Mouse (Mus musculus): ENCODE data around the gene Ccdc136.
A peak's percentile ranks its signal among the peaks of the same experiment; 100 is the strongest.
"Not testable (repeated sequence)": the region's sequence is repeated elsewhere in the genome, so short reads cannot be mapped to it uniquely, and the experiment has no call there.

Gene Ccdc136

GRCm38 (mm10) chr6:29395910-29396713, at the start of gene Ccdc136:
TSS of gene Ccdc136 (plus strand) at chr6:29396309.
- DNase-seq (ENCODE audit: low spot score): no peak

DNA sequence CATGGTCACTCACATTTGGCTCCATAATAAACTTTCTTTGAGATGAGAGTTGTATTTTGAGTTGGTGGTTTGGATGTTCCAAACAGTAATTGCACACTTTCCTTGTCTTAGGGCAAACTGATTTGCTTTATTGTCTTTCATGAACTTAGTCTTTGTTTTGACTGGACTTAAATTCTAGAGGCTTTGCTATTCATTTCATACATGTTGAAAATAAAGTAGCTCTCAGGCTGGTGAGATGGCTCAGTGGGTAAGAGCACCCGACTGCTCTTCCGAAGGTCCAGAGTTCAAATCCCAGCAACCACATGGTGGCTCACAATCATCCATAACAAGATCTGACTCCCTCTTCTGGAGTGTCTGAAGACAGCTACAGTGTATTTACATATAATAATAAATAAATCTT, 49.6 kb upstream of the Ccdc136 start:
- not testable (repeated sequence) for DNase-seq (ENCODE audit: low spot score)

DNA sequence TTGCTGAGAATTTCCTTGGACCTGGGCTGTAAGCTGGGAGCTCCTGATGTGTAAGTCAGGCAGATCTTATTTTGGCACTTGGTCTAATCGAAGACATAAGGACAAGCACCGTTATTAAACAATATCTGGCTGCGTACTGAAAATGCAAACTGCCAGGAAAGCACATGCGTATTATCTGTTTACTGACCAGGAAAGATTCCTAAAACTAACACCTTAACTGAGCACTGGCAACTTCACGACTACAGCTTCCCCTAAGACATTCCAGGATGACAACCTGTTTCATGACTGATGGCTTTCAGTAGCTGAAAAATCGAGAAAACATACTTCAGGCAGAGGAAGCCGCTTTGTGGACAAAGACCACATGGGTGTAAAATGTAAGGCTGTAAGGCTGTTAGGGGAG, 48.9 kb upstream of the Ccdc136 start:
- DNase-seq (ENCODE audit: low spot score): peak; percentile 18

DNA sequence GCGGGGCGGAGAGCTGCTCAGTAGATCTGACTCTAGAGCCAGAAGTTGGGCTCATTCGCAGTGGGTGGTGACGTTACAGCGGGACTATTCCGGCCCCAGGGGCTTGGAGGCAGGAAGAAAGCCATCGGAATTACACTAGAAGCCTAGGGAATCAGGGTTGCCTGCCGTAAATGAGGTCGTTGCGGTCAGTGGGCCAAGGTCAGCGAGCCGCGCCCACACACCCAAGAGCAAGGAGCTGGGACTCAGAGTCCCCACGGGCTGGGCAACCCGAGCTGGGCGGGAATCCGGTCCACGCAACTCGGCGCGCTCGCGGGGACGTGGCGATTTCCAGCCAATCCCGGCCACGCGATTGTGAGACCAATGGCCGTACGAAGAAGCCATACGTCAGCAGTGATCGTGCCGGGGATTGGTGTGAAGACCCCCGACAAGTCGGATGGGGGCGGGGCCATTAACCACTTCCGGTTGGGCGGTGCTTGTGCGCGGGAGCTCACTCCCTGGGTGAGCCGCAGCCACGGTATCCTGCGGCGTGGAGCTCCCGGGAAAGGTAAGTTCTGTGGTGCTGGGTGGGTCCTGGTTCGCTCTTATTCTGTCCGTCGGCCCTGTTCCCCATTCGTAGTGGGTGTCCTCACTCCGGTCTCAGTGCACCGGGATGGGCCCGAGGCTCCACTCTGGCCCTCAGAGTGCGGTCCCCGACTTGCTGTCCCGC, 48.3 kb upstream of the Ccdc136 start, which contains the start of gene Calu:
Gene Calu, plus strand, starts transcription at position 405 of the 706 bp plus-strand sequence.
- peak; percentile 98 for DNase-seq (ENCODE audit: low spot score)

- DNase-seq (ENCODE audit: low spot score): no peak
Measured at GRCm38 (mm10) chr6:29348371-29348724, 47.8 kb upstream of the Ccdc136 start.

DNA sequence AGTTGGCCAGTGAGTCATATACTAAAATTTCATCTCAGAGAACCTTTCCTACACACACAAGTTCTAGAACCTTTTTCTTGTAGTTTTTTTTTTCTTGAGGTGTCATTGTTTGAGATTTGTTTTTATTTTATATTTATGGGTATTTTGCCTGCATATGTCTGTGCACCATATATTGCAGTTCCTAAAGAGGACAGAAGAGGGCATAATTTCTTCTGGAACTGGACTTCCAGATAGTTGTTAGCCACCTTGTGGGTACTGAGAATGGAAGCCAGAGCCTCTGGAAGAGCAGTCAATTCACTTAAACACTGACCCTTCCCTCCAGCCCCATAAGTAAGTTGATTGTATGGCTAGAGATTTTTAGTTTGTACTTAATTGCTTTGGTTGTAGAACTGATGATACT, 44.5 kb upstream of the Ccdc136 start:
- DNase-seq (ENCODE audit: low spot score): peak; percentile 42

GRCm38 (mm10) chr6:29352816-29353215, 43.3 kb upstream of the Ccdc136 start:
- DNase-seq (ENCODE audit: low spot score): peak; percentile 29

GRCm38 (mm10) chr6:29359386-29359785, 36.7 kb upstream of the Ccdc136 start:
- DNase-seq (ENCODE audit: low spot score): no peak

GRCm38 (mm10) chr6:29360211-29360610, 35.9 kb upstream of the Ccdc136 start:
- no peak for DNase-seq (ENCODE audit: low spot score)

GRCm38 (mm10) chr6:29362246-29363128, 33.6 kb upstream of the Ccdc136 start:
- no peak for DNase-seq (ENCODE audit: low spot score)

GRCm38 (mm10) chr6:29363129-29363515, 33.0 kb upstream of the Ccdc136 start:
- DNase-seq (ENCODE audit: low spot score): no peak

- no peak for DNase-seq (ENCODE audit: low spot score)
Measured at GRCm38 (mm10) chr6:29365277-29365676, 30.8 kb upstream of the Ccdc136 start.

GRCm38 (mm10) chr6:29377386-29377785, 18.7 kb upstream of the Ccdc136 start:
- no peak for DNase-seq (ENCODE audit: low spot score)

DNA sequence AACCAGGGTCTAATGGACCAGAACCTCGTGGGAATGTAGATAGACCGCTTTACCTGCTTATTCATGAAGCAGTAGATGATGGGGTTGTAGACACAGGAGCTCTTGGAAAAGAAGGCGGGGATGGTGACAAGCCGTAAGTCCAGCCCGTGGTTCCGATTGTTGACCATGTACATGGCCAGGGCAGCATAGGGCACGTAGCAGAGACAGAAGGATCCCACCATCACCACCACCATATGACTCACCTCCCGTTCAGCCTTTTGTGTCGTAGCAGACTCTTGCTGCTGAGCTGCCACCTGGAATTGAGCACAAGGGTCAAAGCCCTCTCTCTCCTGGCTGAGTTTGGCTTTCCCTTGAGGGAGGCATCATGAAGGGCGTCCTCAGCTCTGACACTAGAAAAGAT, 17.4 kb upstream of the Ccdc136 start:
- DNase-seq (ENCODE audit: low spot score): no peak

DNA sequence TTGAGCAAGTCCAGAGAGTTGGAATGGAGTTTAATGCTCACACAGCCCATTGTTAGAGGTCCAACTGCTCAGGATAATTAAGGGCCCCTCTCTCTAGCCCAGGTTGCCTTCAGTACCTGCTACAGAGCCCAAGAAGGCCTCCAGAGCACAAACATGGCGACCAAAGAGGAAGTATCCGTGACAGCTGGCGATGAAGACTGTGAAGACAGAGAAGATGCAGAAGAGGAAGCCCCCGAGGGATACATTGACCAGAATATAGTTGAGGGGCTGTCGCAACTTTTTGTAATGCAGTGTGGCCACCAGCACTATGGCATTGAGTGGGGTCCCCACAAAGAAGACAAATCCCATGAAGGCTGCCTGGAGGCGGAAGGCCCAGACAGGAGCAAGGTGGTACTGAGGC, 16.2 kb upstream of the Ccdc136 start:
- DNase-seq (ENCODE audit: low spot score): no peak

DNA sequence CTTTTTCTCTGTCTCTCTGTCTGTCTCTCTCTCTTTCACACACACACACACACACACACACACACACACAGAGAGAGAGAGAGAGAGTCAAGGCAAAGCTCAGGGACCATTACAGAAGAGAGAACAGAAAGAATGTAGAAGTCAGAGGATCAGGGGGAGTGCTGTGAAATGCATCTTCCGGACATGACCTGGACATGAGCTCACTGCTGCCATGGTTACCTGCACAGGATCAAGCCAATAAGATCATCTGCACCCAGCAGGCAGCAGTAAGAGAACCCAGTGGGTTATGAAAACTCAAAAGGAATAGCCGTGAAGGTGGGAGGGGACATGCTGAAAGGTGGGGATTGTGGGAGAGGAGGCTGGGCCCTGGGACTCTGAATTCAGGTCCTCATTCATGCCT, 13.7 kb upstream of the Ccdc136 start:
- no peak for DNase-seq (ENCODE audit: low spot score)

DNA sequence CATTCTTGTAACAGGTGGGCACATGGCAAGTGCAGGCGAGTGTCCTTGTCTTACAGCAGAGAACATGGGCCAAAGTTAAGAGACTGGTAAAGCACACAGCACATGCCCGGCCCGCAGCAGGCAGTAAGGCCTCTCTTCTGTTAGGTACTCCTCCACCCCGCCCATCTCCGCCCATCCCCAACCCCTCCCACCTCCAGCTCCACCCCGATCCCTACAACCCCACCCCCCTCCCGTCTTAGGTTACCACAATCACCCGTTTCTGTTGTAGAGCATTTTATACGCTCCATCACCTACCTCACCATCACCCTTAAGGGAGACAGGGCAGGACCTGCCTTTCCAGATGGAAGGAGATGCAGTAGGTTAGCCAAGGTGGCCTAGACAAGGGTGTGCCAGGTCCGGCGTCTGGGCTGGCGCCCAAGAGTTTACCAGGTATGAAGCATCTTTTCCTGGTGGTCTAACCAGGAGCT, 8.0 kb upstream of the Ccdc136 start, which contains the start of gene Opn1sw:
Gene Opn1sw, minus strand, starts transcription at position 417 of the 467 bp plus-strand sequence.
- peak; percentile 53 for DNase-seq (ENCODE audit: low spot score)

GRCm38 (mm10) chr6:29388606-29389080, 7.5 kb upstream of the Ccdc136 start:
- peak; percentile 35 for DNase-seq (ENCODE audit: low spot score)

DNA sequence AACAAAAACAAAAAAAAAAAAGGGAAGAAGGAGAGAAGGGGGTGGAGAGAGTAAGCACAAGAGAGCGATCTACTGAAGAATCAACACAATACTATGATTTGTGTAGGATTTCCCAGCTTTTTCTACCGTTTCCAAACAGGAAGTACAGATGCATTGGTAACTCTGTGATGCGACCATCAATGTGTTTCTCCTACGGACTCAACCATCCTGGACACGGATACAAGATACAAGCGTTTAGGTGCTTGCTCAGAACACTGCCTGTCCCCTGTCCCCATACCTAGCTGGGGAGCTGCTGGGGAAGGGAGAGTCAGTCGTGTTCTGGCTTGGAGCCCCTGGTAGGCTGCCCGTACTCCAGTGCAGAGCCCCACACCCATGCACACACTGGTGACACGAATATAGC, 6.7 kb upstream of the Ccdc136 start:
- no peak for DNase-seq (ENCODE audit: low spot score)

DNA sequence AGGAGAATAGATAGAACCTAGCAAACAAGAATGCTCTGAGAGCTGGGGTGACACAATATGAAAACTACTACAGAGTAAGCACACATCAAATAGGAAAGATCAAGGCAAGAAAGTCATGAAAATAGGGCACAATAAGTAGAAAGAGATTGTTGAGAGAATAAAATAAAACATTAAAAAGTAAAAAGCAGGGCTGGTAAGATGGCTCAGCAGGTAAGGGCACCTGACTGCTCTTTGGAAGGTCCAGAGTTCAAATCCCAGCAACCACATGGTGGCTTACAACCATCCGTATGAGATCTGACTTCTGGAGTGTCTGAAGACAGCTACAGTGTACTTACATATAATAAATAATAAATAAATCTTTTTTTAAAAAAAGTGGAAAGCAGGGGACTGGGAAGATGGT, 5.6 kb upstream of the Ccdc136 start:
- not testable (repeated sequence) for DNase-seq (ENCODE audit: low spot score)

- DNase-seq (ENCODE audit: low spot score): not testable (repeated sequence)
Measured at GRCm38 (mm10) chr6:29391241-29391640, 4.9 kb upstream of the Ccdc136 start.

GRCm38 (mm10) chr6:29391802-29392201, 4.3 kb upstream of the Ccdc136 start:
- DNase-seq (ENCODE audit: low spot score): no peak

Measured in c-Kit-positive CD71-positive TER-119-positive erythroid progenitor cells, embryonic 14.5 days (primary cell).